Mouse (Mus musculus): ENCODE data around the gene Wasf2. TPM values are rescaled to one million over a fixed set of nuclear protein-coding genes. Genes with fewer than 3 reads are reported as not detected.

The Wasf2 gene
- polyA plus RNA-seq, 1 experiment from 2014 or later: 64.6 TPM

GRCm38 (mm10) chr4:133182439-133183033, 52.2 kb downstream of the Wasf2 start:
- ATAC-seq: no peak
- Histone ChIP-seq H3K4me1 (replicated peaks; ENCODE audit: control insufficient read depth, insufficient read depth, low read length) (peaks cover 12% of the 10 kb centered on the region; the same call in 1 of the 2 replicates), H3K4me3 (ENCODE audit: low read depth, low read length) (no peak overlapping the region), H3K27me3 (replicated peaks; ENCODE audit: control insufficient read depth, insufficient read depth, low read length) (no peaks in the 10 kb centered on the region), H3K9me3 (ENCODE audit: control insufficient read depth) (no peaks in the 10 kb centered on the region), H3K9ac (ENCODE audit: low read depth, low read length) (no peak overlapping the region), H3K4me2 (replicated peaks; ENCODE audit: low read depth) (no peak overlapping the region), H3K36me3 (ENCODE audit: control insufficient read depth, insufficient read depth) (peaks cover 41% of the 10 kb centered on the region), H3K27ac (ENCODE audit: low read depth, low read length) (no peak overlapping the region)
- WGBS: 91% methylated on average over 8 of the region's 8 CpGs
- TF ChIP-seq CTCF (IDR thresholded peaks at IDR 0.05; ENCODE audit: low read depth): no peak; the same call in 1 of the 2 replicates

- Histone ChIP-seq H3K9ac (ENCODE audit: low read depth, low read length) (no peak overlapping the region), H3K4me1 (replicated peaks; ENCODE audit: control insufficient read depth, insufficient read depth, low read length) (0 out of 2 replicates have a peak, but pooled peaks cover 6% of the 10 kb centered on the region), H3K4me3 (ENCODE audit: low read depth, low read length) (no peak overlapping the region), H3K36me3 (ENCODE audit: control insufficient read depth, insufficient read depth) (peaks cover 42% of the 10 kb centered on the region), H3K27me3 (replicated peaks; ENCODE audit: control insufficient read depth, insufficient read depth, low read length) (no peaks in the 10 kb centered on the region), H3K4me2 (replicated peaks; ENCODE audit: low read depth) (no peak overlapping the region), H3K27ac (ENCODE audit: low read depth, low read length) (peak overlapping the region; percentile 57), H3K9me3 (ENCODE audit: control insufficient read depth) (no peaks in the 10 kb centered on the region)
- TF ChIP-seq CTCF (IDR thresholded peaks at IDR 0.05; ENCODE audit: low read depth): no peak
- ATAC-seq: no peak
- 59% methylated on average over 14 of the region's 14 CpGs for WGBS
These were observed 54.0 kb downstream of the Wasf2 start for GRCm38 (mm10) chr4:133184031-133184897.

GRCm38 (mm10) chr4:133184898-133185665, 54.8 kb downstream of the Wasf2 start:
- Histone ChIP-seq H3K27me3 (replicated peaks; ENCODE audit: control insufficient read depth, insufficient read depth, low read length) (no peaks in the 10 kb centered on the region), H3K9ac (ENCODE audit: low read depth, low read length) (no peak overlapping the region), H3K9me3 (ENCODE audit: control insufficient read depth) (no peaks in the 10 kb centered on the region), H3K27ac (ENCODE audit: low read depth, low read length) (peak overlapping the region; percentile 57), H3K4me1 (replicated peaks; ENCODE audit: control insufficient read depth, insufficient read depth, low read length) (0 out of 2 replicates have a peak, but pooled peaks cover 6% of the 10 kb centered on the region), H3K4me2 (replicated peaks; ENCODE audit: low read depth) (no peak overlapping the region), H3K4me3 (ENCODE audit: low read depth, low read length) (no peak overlapping the region), H3K36me3 (ENCODE audit: control insufficient read depth, insufficient read depth) (peaks cover 47% of the 10 kb centered on the region)
- TF ChIP-seq CTCF (IDR thresholded peaks at IDR 0.05; ENCODE audit: low read depth): no peak
- WGBS: 28% methylated on average over 15 of the region's 15 CpGs
- peak; percentile 65 for ATAC-seq

GRCm38 (mm10) chr4:133185893-133186292, 55.6 kb downstream of the Wasf2 start:
- H3K27me3 ChIP-seq (replicated peaks; ENCODE audit: control insufficient read depth, insufficient read depth, low read length): no peaks in the 10 kb centered on the region
- H3K4me3 ChIP-seq (ENCODE audit: low read depth, low read length): no peak overlapping the region
- H3K9ac ChIP-seq (ENCODE audit: low read depth, low read length): no peak overlapping the region
- peaks cover 55% of the 10 kb centered on the region for H3K36me3 ChIP-seq (ENCODE audit: control insufficient read depth, insufficient read depth)
- H3K4me1 ChIP-seq (replicated peaks; ENCODE audit: control insufficient read depth, insufficient read depth, low read length): 0 out of 2 replicates have a peak, but pooled peaks cover 6% of the 10 kb centered on the region
- no peak overlapping the region for H3K4me2 ChIP-seq (replicated peaks; ENCODE audit: low read depth)
- H3K27ac ChIP-seq (ENCODE audit: low read depth, low read length): peak overlapping the region; percentile 57; the same call in 1 of the 2 replicates
- TF ChIP-seq CTCF (IDR thresholded peaks at IDR 0.05; ENCODE audit: low read depth): no peak
- ATAC-seq: no peak
- WGBS: 68% methylated on average over 8 of the region's 8 CpGs
- H3K9me3 ChIP-seq (ENCODE audit: control insufficient read depth): no peaks in the 10 kb centered on the region

GRCm38 (mm10) chr4:133186856-133187255, 56.6 kb downstream of the Wasf2 start:
- TF ChIP-seq CTCF (IDR thresholded peaks at IDR 0.05; ENCODE audit: low read depth): peak; percentile 57
- Histone ChIP-seq H3K9me3 (ENCODE audit: control insufficient read depth) (no peaks in the 10 kb centered on the region), H3K4me2 (replicated peaks; ENCODE audit: low read depth) (no peak overlapping the region), H3K27ac (ENCODE audit: low read depth, low read length) (no peak overlapping the region), H3K27me3 (replicated peaks; ENCODE audit: control insufficient read depth, insufficient read depth, low read length) (no peaks in the 10 kb centered on the region), H3K4me1 (replicated peaks; ENCODE audit: control insufficient read depth, insufficient read depth, low read length) (0 out of 2 replicates have a peak, but pooled peaks cover 6% of the 10 kb centered on the region), H3K9ac (ENCODE audit: low read depth, low read length) (no peak overlapping the region), H3K36me3 (ENCODE audit: control insufficient read depth, insufficient read depth) (peaks cover 64% of the 10 kb centered on the region), H3K4me3 (ENCODE audit: low read depth, low read length) (no peak overlapping the region)
- no peak for ATAC-seq
- WGBS: 90% methylated on average over 5 of the region's 5 CpGs

- no peak for TF ChIP-seq CTCF (IDR thresholded peaks at IDR 0.05; ENCODE audit: low read depth)
- Histone ChIP-seq H3K36me3 (ENCODE audit: control insufficient read depth, insufficient read depth) (peaks cover 90% of the 10 kb centered on the region), H3K27me3 (replicated peaks; ENCODE audit: control insufficient read depth, insufficient read depth, low read length) (no peaks in the 10 kb centered on the region), H3K9me3 (ENCODE audit: control insufficient read depth) (no peaks in the 10 kb centered on the region), H3K9ac (ENCODE audit: low read depth, low read length) (no peak overlapping the region), H3K4me1 (replicated peaks; ENCODE audit: control insufficient read depth, insufficient read depth, low read length) (0 out of 2 replicates have a peak, but pooled peaks cover 3% of the 10 kb centered on the region), H3K4me2 (replicated peaks; ENCODE audit: low read depth) (no peak overlapping the region), H3K27ac (ENCODE audit: low read depth, low read length) (no peak overlapping the region), H3K4me3 (ENCODE audit: low read depth, low read length) (no peak overlapping the region)
- ATAC-seq: no peak
- WGBS: 72% methylated on average over 10 of the region's 10 CpGs
These were observed 59.1 kb downstream of the Wasf2 start for GRCm38 (mm10) chr4:133189396-133189795.
